Mouse (Mus musculus): ENCODE measurements at regions not wholly inside any gene's neighbourhood (a gene's known extent, or its start where the extent isn't known, plus 50 kb on each side); places are given as distances from the start of the nearest gene placed in this dataset.

- TF ChIP-seq POLR2A (IDR thresholded peaks at IDR 0.05; ENCODE audit: insufficient read depth, low read depth, low read length) (no peak), CTCF (IDR thresholded peaks at IDR 0.05; ENCODE audit: insufficient read depth, low read depth, low read length) (no peak)
These were observed 483.8 kb downstream of the Meis1 start for GRCm38 (mm10) chr11:18534807-18535591.

Measured in olfactory bulb, adult 2 months (tissue).